Mouse (Mus musculus) kidney, adult 18-20 months (tissue): ENCODE measurements around the gene Rpl29.

Experiments used
- DNase-seq: peaks from one replicate; pipeline ENCODE4 v3.0.0; 2021

Rpl29 gene

DNA sequence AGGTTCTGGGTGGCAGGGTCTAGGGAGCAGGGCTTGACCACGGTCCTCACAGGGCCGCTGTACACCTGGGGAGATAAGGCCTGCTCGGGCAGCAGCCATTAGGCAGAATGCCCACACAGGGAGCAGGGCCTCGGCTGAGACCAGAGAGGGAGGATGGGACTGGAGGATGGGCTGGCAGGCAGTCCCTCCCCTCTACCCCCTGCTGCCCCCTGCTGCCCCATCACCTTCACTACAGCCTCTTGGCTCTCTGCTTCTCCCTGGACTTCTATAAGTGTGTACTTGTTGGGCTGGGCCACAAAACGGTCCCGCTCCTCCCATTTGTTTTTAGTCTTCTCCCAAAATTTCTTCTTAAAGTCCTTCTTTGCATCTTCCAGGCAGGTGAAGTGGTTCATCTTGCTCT, 45.2 kb downstream of the Rpl29 start:
- DNase-seq: peak; percentile 71

GRCm38 (mm10) chr9:106475046-106475445, 45.8 kb downstream of the Rpl29 start:
- DNase-seq: no peak

GRCm38 (mm10) chr9:106475663-106476001, 46.4 kb downstream of the Rpl29 start, which contains the start of gene Rrp9:
Gene Rrp9, plus strand, starts transcription at chr9:106475963.
- DNase-seq: no peak

- DNase-seq: peak; percentile 72
Observed at GRCm38 (mm10) chr9:106476002-106476923, 47.0 kb downstream of the Rpl29 start.

DNA sequence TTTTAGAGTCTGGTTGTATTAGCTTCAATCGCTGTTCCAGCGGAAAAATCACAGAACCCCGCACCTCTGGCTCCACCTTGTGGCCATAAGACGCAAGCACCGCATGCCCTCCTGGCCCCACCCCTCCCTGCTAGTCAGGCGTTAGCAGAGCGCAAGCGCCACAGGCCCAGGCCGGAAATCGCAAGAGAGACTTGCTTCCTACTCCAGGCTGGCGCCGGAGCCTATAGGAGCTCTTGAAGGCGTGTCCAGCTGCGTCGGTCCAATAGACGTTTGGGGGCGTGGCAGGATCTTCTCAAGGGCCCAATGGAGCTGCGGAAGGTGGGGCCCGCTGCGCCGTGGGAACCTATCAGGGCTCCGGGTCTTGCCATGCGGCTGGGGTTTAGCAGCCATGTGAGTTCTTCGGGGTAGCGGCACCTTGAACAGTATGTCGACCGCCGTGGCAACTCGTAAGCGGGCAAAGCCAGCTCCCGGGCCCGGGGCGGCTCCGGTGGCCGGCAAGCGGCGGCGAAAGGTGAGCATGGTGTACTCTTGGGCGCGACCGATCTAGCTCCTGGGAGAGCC, 47.8 kb downstream of the Rpl29 start, which contains the start of gene Parp3:
TSS of gene Parp3 (minus strand) at position 26 of the 561 bp plus-strand sequence.
- peak; percentile 99 for DNase-seq

DNA sequence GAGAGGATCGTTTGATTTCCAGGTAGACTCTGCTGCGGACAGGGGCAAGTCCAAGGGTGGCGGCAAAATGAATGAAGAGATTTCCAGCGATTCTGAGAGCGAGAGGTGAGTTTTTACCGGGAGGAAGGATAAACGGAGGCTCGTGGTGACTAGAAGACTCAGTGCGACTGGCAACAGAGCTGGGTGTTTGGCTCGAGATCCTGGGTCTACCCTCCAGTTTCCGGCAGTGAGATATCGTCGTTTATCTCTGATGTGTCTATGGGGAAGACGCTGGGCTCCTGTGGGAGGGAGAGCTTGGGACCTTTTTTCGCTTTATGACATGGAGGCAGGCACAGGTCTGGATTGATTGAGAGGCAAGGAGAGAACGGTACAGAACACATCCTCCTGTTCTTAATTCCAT, 48.4 kb downstream of the Rpl29 start:
- no peak for DNase-seq

- DNase-seq: no peak
Observed at GRCm38 (mm10) chr9:106478101-106478500, 48.8 kb downstream of the Rpl29 start.

DNA sequence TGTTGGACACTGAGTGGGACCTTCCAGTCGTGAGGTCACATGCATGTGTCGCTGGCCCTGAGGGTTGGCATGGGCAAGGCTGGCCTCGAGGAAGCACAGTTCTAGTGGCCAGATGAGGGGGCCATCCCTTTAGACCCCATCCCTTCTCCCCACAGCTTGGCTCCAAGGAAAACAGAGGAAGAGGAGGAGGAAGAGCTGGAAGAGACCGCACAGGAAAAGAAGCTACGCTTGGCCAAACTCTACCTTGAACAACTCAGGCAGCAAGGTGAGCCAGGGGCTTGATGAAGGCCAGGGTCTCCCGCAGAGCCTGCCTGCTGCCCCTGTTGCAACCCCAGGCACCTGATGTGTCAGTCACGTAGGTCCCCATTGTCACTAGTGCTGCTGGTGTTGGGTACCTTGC, 51.3 kb downstream of the Rpl29 start:
- DNase-seq: no peak

- DNase-seq: no peak
Observed at GRCm38 (mm10) chr9:106481075-106481474, 51.8 kb downstream of the Rpl29 start.
